Mouse (Mus musculus) cortical plate, adult 2 months (tissue): ENCODE measurements around the gene Trim71. TPM values are rescaled to one million over a fixed set of nuclear protein-coding genes. Genes with fewer than 3 reads are reported as not detected.

Experiments
- H3K27ac ChIP-seq: fragments of 200-500 bp; 2 replicates; pipeline ENCODE4 v1.5.1; 2012; ENCODE audit warnings: low read length, control low read depth, inconsistent platforms; ENCODE audit not compliant: insufficient read depth
- H3K4me1 ChIP-seq: fragments of 200-500 bp; 2 replicates; pipeline ENCODE4 v1.6.1; 2011; ENCODE audit warnings: low read length; ENCODE audit not compliant: control insufficient read depth, insufficient read depth
- H3K4me3 ChIP-seq: fragments of 200-500 bp; 2 replicates; pipeline ENCODE4 v1.5.1; 2011; ENCODE audit warnings: mild to moderate bottlenecking, low read length, control low read depth; ENCODE audit not compliant: insufficient read depth
- CTCF ChIP-seq: fragments of 200-500 bp; IDR thresholded peaks from 2 replicates; pipeline ENCODE4 v1.5.1; 2011; ENCODE audit warnings: mild to moderate bottlenecking, control low read depth, low read length; ENCODE audit not compliant: insufficient read depth; ENCODE audit errors: extremely low read depth
- POLR2A ChIP-seq: fragments of 200-500 bp; IDR thresholded peaks from 2 replicates; pipeline ENCODE4 v1.6.1; 2011; ENCODE audit warnings: mild to moderate bottlenecking, low read length, control low read depth; ENCODE audit not compliant: insufficient read depth; ENCODE audit errors: extremely low read depth
- polyA plus RNA-seq: library from polyadenylated mRNA; depleted of rRNA; stranded (reverse); fragments of >200 nt; gene quantifications from 2 replicates; pipeline ENCODE4 v1.2.3, GENCODE M21; 2012

Gene Trim71
- polyA plus RNA-seq, 1 experiment: 0.27 TPM

DNA sequence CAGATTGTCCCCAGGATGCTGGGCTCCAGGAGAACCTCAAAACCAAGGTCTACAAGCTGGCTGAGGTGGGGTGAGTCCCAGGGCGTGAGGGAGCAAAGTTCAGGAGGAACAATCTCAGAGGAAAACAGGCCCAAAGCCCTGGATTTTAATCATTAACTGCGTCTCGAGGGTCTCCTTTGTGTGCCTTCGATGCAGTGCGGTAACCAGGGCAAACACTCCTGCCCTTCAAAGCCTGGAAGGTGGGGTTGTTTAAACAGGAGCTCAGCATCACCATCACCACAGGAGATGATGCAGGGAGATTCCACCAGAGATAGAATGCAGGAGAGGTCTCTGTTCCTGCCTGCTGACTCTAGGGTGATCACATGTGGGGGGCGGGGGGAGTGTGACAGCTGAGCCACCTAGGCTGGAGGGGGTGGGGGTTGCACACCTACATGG is 16.5 kb downstream of the Trim71 start:
- Histone ChIP-seq H3K27ac (no peak overlapping the region), H3K4me3 (no peak overlapping the region), H3K4me1 (no peaks in the 10 kb centered on the region)
- TF ChIP-seq POLR2A (no peak), CTCF (no peak)

DNA sequence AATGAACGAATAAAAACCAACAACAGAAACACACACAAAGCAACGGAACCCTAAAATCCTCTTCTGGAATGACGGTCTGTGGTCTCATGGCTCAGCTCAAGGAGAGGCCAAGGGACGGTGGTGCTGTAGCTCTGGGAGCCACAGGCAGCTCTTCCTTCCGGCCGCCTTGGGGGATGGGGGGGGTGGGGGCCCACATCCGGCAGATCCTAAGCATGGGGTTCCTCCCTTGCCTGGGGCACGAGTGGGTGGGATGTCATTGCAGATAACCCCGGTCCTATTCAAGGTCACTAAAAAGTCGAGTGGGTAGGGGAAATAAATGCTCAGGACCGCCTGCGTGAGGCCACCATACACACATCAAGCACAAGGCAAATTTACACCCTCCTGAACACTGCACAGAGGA is 17.4 kb downstream of the Trim71 start:
- Histone ChIP-seq H3K4me1 (no peaks in the 10 kb centered on the region), H3K27ac (no peak overlapping the region), H3K4me3 (no peak overlapping the region)
- TF ChIP-seq CTCF: no peak
- no peak for TF ChIP-seq POLR2A

DNA sequence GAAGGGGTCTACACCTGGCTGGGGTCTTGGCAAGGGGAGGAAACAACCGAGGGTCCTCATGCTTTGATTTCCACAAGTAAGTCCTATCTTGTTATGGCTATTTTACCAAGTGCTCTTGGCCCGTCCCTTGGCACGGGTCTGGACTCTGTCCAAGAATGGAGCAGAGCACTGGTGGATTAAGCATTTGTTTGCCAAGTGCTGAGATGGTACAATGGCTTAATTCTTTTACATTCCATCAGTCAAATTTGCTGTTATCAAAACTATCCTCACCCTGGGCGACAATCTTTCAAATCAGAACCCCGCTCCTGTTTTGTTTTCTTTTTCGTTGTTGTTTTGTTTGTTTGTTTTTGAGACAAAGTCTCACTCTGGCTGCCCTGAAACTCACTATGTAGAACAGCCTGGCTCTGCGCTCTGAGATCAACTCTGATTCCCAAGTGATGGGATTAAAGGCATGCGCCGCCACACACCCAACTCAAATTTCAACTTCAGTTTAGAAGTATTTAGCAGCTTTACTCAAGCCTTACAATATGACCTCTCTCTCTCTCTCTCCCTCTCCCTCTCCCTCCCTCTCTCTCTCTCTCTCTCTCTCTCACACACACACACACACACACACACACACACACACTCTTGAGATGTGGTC is 19.3 kb downstream of the Trim71 start:
- Histone ChIP-seq H3K4me1 (no peaks in the 10 kb centered on the region), H3K27ac (no peak overlapping the region), H3K4me3 (no peak overlapping the region)
- TF ChIP-seq POLR2A: no peak
- no peak for TF ChIP-seq CTCF

DNA sequence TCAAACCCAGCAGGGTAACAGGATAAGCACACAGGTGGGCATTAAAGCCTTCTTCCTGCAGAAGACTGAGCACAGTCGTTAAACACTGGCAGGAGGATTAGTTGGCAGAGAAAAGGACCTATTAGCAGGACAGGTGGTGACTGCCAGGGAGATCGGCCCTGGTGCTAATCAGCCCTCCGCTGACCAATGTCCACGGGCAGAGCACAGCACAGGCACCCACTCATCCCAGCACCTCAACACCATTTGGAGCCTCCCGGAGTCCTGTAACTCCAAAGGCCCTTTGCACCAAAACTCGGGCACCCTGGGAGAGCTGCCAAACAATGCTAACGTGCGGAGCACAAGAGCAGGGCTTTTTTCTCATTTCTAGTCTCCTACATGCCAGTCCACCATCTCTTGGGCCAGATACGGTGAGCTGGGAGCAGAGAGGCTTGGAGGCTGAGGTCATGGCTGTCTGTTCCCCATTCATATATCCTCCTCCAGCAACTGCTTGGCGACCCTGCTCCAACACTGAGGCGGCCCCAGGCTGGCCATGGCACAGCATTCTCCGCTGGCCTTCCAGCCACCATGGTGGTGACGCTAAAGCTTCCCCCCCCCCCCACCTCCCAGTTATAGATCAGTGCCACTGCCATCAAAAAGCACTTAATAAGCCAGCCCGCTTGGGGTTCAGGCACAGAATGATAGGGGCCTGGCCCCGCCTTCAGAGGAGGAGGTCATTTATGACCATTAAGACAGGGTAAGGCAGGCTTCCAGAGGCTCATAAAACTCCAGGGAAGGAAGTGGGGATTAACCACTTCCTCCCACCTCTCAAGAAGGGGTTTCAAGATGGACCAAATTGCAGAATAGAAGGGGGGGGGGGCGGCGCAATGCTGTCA is 20.1 kb downstream of the Trim71 start:
- H3K4me3 ChIP-seq: no peak overlapping the region
- no peak overlapping the region for H3K27ac ChIP-seq
- no peaks in the 10 kb centered on the region for H3K4me1 ChIP-seq
- no peak for TF ChIP-seq POLR2A
- TF ChIP-seq CTCF: no peak

DNA sequence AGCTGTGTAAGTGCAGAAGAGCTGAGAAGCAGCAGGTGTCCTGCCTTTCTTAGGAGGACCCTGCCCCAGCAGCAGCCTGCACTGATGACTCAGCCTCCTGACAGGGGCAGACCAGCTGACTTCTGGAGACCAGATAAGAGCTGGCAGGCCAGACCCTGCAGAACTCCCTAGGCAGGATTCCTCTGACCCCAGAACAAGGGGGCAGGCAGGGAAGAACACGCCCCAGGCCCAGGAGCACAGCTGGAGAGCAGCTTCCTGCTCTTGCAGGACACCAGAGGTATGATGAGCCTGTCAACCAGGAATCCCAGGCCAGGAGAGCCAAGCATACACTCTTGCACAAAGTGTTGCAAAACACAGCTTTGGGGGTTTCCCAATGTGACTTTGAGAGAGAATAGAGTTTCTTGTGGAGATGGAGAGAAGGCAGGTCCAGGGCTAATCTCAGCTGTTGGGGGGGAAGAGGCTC is 22.9 kb downstream of the Trim71 start:
- H3K4me3 ChIP-seq: no peak overlapping the region
- H3K27ac ChIP-seq: no peak overlapping the region
- no peak for TF ChIP-seq CTCF
- TF ChIP-seq POLR2A: no peak
- no peaks in the 10 kb centered on the region for H3K4me1 ChIP-seq

DNA sequence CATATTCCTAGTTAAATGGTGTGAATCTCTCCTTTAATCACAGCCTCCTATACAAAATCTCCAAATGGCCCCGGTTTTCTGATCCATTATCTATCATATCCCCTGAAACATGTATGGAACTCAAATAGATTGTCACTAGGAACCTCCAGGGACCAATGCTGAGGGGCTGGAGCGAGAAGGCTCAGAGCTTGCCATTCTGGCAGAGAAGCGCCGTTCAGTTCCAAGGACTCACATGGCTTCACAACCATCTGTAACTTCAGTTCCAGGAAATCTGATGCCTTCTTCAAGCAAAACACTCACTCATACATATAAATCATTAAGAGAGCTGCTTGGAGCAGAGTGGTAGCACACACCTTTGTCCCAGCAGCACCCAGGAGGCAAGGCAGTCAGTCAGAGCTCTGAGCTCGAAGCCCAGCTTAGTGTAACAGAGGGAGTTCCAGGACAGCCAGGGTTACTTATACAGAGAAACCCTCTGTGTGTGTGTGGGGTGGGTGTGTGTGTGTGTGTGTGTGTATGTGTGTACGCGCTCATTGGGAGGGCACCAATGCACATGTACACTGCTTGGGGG is 25.1 kb downstream of the Trim71 start:
- Histone ChIP-seq H3K4me3 (no peak overlapping the region), H3K27ac (no peak overlapping the region), H3K4me1 (no peaks in the 10 kb centered on the region)
- TF ChIP-seq CTCF: no peak
- TF ChIP-seq POLR2A: no peak

DNA sequence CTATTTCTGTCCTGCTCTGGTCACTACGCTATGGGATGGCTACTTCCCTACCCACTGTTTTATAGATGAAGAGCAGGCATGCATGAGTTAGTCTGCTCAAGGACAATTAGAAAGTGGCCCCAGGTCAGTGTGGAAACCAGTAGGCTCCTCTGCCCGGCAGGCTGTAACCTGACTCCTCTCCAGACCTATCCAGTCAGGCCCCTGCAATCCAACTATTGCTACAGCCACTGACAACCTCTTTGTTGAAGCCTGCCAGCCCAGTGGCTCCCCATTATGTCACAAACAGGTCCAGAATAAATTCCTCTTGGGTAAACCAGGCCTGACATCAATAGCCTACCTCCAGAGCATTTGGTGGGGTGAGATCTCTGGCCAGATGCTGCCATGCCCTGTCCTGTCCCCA is 27.5 kb downstream of the Trim71 start:
- H3K4me3 ChIP-seq: no peak overlapping the region
- H3K4me1 ChIP-seq: no peaks in the 10 kb centered on the region
- no peak overlapping the region for H3K27ac ChIP-seq
- TF ChIP-seq POLR2A (no peak), CTCF (no peak)

DNA sequence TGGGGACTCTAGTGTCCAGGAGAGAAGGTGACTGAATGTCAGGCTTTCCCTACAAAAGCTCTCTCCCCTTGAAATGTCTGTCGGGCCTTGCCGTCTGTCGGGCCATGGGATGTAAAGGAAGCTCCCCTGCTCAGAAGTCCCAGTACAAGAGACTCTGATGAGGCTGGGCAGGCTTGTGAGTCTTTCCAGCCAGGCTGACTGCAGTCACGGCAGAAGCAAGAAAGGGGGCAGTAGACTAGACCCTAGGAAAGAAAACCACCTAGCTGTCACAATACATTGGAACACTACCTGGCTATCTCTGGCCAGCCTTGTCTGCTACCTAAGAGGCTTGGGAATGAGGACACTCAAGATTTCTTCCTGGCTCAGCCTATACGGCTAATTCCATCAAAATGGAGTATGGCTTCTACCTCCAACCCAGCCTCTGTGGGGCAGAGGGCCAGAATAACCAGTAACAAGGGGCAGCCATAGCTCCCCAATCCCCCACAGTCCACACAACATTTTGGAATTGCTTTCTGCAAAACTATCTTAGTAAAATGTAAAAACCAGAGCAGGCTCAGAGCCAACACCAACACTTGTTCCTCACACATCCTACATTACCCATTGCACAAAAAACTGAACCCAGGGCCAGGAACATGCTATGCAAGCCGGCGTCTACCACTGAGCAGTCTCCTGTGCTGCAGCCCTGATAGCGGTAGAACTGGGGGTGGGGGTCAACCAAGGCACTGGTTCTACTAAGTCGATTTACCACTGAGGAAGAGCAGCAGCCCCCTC is 29.2 kb downstream of the Trim71 start:
- Histone ChIP-seq H3K4me3 (no peak overlapping the region), H3K27ac (no peak overlapping the region), H3K4me1 (no peaks in the 10 kb centered on the region)
- TF ChIP-seq POLR2A (no peak), CTCF (no peak)

DNA sequence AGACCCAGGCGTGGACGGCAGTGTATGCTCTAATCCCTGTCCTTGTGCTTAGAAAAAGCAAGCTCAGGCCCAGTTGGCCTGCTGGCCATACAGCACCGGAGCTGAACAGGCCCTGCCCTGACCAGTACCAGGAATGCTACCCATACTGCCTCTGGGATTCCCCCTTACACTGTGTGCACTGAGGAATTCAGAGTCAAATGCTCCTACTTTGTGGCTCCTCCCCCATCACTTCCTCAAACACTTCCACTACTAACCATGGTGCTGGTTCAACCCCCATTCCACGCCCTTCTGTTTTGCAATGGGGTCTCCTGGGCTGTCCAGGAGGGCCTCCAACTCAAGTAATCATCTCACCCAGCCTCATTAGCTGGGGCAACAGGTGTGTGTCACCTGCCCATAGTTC is 30.3 kb downstream of the Trim71 start:
- H3K4me3 ChIP-seq: no peak overlapping the region

More for the DNA sequence above, 30.3 kb downstream of the Trim71 start:
- no peak for TF ChIP-seq CTCF
- no peak for TF ChIP-seq POLR2A
- no peak overlapping the region for H3K27ac ChIP-seq
- H3K4me1 ChIP-seq: no peaks in the 10 kb centered on the region
